Mouse (Mus musculus) thymus, postnatal 4 days (tissue): ENCODE measurements at regions not wholly inside any gene's neighbourhood (a gene's known extent, or its start where the extent isn't known, plus 50 kb on each side); places are given as distances from the start of the nearest gene placed in this dataset.

Experiments used
- DNase-seq: peaks from one replicate; pipeline ENCODE4 v3.0.0; 2021

DNA sequence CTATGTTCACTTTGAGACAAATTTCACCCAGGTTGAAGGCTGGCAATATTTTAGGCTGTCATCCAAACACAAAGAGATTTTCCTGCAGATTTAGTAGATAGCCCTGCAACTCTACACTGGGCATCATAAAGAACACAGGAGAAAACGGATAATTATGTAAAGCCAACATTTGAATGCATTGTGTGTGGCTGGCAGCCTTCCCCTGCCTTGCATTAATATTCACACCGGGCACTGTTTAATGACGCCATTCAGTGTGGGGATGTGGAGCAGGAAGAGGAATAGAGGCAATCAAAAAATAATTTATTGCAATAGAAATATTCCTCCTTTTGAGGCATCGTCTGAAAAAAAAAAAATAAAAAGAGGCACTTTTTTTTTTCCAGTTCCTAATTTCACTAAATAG, 105.7 kb downstream of the Samd5 start:
- no peak for DNase-seq

DNA sequence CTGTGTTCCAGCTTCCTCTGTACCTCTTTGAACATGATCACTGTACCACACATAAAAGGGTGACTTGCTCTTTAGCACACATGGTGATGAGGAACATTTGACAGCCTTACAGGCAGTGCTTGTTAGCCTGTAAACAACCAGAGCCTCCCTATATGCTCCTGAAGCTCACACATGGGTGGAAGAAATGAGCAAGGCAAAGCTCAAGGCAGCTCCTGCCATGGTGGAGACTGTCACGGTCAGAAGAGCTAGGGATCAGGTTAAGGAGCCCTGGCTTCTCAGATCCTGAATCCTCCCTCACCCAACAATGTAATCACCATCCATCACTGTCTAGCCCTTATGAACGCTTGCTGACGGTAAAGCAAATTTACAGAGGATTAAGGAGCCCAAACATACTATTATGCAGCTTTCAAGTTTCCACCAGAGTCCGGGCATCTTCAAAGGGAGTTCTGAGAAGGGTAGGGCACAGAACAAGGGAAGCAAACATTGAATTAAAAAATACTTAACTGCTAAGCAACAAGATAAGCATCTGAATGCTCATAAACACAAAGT, 117.4 kb downstream of the Samd5 start:
- no peak for DNase-seq

DNA sequence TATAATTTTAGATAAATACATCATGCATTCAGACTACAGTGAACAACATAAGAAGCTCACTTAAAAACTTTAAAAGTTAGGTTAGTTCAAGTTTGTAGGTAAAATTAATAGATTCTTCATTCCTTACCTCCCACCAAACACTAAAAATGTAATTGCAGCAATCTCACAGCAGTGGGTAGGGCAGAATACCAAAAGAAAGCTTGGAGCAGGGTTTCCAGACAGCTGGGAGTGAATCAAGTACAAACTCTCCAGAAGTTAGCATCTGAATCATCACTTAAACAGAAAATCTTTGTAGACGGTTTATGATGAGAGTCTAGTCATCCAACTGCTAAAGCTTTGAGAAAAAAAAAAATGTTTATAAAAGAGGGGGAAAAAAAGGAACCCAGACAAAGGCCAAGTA, 117.9 kb downstream of the Samd5 start:
- no peak for DNase-seq

DNA sequence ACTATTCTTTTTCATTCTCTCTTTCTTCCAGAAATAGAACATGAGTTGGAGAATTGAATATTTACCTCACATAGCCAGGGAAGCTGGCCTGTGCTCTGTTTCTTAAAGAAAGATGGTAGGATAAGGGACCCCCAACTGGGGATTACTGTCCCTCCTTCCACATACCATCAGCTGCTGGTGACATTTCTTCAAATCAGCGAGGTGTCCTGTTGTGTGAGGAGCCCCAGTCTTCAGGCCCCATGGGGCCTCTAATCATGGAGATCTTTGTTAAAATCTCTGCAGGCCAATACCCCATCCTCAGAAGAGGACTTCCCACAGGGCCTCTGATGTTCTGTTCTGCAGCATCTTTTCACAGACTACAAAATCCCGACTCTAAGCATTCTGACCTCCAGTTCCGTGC, 121.1 kb downstream of the Samd5 start:
- no peak for DNase-seq

DNA sequence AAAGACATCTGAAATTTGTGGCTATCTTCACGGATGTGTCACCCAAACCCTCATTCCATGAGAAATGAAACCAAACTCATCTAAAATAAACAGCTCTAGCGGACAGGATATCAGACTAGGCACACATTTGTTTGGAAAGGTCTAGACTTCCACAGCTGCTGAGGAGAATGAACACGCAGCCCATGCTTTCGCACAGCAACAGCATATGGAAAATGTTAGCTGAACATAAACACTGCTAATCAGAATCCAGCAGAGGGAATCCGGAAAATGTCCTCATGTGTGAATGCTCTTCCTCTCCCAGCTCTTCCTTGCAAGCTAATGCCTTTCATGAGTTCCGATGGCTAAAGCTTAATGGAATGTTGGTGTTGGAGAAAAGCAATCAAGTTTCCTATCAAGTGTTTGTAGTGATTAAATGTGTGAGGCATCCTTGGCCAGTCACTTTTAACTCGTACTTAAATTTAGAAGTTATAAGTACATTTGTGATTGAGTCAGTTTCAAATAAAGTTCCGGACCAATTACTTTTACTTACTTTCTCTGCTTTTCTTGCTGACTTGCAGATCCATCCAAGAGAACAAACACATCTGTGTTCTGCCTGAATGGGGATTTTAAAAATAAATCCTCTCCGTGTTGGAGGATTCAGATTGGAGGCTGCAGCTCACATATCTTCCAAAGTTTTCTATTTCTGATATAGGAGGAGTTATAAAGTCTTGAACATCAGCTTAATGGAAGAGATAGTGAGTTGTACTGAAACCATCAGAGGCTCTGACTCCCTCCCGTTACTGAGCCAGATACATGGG, 124.9 kb downstream of the Samd5 start:
- DNase-seq, result no peak

DNA sequence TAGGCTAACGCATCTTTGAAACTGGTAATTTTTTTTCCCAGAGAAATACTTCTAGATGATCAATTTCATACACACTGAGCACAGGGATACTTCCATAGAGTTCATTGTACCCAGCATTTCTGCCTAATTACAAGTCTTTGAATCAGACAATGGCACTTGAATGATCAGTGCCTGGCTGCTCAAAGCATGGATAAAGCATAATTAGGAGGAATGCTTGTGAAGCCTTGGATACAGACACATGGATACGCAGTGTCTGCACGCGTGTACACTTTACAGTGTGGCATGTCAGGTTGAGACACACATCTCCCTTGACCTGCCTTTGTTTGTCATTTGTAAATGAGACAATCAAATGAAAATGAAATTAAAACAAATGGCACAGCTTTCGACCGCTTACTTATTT, 129.2 kb downstream of the Samd5 start:
- no peak for DNase-seq

DNA sequence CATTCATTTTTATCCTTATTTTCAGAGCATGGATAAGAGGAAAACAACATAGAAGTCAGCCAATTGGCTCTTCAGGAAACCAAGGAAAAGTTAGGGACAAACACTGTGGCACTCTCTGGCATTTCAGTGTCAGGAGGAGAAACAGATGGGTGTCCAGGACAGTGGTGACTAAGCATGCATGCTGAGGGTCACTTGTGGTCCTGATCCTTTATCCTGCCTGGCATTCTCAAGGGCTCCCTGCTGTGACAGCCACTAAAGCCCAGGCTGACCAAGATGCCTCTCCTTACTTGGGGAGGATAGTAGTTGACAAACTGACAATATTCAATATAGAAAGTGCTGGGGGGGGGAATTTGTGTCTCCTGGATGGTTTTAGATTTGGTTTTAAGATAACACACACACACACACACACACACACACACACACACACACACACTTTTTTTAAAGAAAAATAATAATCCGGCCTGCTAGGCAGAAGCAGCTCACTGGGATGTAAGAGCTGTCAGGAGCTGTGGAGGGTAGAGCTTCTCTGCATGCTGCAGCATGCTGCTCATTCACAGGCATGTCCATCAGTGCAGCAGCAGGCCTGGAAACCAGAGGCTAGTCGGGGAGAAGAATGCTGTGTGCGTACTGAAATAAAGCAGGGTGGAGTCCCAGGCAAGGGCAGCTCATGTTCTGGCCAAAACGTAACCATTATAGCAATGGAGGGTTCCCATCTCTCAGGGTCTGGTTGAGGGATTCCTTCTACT, 130.8 kb downstream of the Samd5 start:
- DNase-seq, result no peak

DNA sequence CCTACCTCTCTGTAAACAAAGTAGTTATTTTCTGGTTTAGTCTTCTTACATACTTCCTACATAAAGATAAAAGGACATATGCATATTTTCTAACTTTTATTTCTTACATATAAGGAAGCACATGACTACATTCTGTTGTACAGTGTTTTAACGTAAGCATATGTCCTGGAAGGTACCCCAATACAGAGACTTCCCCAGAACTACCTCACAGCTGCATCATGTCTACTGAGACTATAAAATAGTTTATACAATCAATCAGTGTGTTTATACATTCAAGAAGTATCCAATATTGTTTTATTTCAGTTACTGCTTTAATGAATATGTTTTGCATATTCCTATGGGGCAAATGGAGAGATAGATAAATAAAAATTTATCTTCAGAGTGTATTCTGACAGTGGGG, 133.4 kb downstream of the Samd5 start:
- no peak for DNase-seq

DNA sequence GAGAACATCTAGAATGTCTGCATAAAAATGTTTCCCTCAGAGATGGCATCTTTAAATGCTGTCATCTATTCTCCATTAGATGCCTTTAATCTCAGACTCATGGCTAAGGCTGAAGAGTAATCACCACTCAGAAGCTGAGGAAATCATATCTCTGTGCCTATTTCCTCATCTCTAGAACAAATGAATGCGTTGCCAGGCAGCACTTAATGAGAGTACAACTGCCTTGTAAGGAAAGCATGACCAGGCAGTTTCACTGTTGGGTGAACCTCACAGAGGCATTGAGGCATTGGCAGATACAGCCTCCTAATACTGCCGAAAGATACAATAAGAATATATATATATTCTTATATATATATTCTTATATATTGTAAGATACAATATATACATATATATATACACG, 137.3 kb downstream of the Samd5 start:
- DNase-seq, result no peak

DNA sequence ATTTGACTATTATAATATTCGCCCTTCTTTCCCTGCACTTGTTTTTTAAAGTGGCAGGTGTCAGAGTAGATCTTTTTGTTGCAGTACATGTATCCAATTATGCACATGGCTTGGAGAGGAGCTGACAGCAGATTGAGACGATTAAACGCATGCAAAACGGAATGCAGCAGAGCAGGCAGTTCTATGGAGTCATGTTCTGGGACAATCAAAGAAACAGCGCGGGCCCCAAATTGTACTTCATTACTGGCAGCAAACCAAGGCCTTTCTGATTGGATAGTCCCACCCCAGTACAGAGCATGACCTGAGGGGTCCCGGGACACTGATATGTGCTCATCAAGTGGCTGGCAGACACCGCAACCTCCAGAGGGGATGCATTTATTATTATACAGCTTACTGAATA, 140.5 kb downstream of the Samd5 start:
- no peak for DNase-seq

DNA sequence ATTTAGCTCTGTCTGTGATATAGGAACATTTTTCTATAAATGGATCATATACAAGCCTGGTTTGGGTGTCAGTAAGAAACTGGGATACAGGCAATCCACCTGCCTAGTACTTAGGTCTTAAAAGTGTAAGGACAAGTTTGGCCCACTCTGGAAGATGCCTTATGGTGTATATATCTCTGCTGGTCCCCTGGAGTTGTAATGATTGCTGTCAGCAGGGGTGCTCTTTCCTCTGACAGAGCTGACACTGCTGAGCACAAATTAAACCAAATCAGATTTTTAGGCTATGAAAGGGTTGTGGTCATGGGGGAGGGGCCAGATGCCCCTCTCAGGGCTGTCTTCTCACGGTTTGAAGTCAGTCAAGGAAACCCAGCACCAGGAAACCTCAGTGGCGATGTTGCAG, 141.7 kb downstream of the Samd5 start:
- no peak for DNase-seq

DNA sequence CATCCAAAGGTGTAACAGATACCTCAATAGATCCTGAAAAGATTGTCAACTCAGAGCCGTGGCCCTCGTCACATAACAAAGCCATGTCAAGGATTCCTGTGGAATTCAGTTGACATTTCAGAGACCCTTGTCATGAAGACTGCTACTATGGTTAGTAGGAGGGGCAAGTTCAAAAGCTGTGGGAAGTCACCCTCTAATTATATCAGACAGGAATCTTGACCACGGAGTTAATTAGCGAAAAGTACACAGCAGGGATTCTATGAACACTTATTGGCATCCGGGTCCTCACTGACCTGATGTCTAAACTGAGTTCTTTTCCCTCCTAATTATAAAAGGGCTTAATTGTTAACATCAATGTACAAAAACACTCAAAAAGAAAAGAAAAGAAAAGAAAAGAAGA, 143.1 kb downstream of the Samd5 start:
- DNase-seq, result no peak

DNA sequence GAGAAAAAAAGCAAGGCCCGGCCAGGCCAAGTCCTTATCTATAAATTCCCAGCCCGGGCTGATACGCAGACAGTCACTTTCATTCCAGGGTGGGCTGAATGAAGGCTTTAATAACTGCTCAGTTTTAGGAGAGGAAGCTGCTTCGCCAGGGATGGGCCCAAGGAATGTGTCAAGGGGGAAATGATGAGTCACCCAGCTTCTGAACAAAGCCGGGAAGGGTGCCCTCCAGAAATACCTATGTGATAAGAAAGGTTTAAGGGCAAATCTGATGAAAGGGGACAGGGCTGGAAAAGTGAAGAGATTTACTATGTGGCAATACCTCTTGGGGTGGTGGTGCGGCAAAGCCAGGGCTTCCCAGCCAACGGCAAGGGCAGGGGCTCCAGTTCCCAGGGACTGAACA, 145.6 kb downstream of the Samd5 start:
- DNase-seq, result no peak

DNA sequence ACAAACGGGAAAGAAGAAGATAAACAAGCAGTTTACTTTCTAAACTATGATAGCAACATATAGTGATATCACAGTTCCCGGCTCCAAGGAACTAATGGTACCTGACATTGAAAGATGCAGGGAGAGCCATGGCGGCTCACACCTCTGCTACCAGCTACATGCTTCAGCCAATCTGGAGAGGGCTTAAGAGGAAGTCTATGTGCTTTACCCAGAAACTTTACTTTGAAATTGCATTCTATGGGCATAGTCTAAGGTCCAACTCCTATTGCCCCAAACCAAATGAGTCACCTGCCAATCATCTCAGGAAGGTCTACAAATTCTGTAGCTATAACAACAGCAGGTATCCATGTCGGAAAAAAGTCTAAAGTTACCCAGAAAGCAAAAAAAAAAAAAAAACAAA, 146.9 kb downstream of the Samd5 start:
- no peak for DNase-seq

DNA sequence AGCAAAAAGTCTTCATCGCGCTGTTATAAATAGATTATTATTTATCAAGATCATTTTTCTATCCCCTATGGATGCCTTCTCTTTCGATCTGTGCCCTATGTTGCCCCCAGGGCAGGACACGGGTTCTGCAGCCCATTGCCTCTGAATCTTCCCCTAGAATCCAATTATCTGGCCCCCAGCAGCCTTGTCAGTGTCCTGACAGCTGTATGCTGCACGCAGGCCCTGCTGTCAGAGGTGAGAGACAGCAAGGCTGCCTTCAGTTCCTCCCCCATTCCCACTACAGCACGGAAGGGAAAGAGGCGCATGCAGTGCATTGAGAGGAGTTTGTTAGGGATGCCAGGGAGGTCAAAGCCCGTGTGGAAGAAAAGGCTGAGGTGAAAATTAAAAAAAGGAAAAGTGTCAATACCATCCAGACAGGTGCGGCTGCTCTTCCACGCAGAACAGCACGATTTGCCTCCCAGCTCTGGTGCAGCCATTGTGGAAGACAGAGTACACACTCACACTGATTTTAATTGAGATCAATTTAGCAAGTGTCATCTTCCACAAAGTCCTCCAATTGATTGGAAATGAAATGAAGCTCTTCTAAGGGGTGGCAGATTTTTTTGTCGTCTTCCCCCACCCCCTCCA, 165.1 kb downstream of the Samd5 start:
- no peak for DNase-seq

DNA sequence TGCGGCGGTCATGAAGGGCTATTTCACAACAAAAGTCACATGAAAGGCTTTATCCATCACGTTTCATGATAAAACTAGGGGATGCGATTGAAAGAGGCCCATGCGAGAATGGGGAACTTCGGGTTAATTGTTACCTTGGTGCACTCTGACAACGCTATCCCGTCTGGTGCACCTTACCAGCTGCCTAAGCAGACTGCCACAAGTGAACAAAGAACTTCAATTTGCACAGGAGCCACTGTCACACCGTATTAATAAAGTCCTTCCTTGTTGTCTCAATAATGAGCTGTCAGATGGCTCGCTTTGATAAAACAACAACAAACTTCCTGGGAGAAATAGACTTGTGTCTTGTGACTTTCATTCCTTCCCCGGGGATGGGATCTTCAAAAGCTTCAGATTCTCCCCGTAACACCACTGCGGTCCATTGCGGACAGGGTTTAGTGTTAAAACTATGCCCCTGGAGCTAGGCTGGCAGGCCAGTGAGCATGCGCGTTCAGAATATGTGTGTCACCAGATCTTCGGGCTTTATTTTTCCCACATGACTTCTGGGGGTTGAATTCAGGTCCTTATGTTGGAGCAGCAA, 165.8 kb downstream of the Samd5 start:
- no peak for DNase-seq

DNA sequence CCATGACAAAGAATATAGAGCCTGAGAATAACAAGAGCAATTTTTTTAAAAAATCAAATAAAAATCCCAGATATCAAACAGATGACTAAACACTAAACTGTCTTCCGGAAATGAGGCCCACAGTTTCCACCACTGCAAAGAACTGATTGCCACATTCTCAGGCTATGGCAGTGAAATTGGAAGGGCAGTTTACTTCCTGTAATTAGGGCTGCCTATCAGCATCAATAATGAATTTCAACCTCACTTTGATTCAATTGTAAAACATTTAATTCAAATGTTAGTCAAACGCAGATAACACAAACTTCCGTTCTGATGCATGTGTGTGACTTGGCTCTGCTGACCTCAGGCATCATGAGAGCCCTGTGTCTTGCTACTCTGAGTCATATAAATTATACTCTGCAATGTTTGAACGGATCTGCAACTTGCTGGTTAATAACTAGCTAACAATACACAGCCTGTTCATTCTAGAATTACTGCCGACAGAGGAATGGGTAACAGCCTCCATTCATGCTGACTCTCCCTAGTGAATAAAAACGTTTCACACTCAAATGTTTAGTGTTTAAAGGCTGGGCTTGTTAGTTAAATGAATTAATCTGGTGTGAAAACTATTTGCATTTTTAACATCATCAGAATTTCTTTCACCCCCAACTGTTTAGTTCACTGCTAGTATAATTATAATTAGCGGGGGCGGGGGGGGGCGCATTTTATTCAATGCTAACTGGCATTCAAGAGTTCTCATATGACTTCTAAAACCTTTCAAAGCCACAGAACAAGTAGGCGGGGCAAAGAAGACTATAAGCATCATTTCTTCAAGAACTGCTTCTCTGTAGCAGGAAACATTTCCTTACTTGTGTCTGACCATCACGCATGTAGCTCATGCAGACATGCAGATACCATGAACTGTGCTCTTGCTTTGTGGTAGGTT, 171.2 kb downstream of the Samd5 start:
- no peak for DNase-seq

DNA sequence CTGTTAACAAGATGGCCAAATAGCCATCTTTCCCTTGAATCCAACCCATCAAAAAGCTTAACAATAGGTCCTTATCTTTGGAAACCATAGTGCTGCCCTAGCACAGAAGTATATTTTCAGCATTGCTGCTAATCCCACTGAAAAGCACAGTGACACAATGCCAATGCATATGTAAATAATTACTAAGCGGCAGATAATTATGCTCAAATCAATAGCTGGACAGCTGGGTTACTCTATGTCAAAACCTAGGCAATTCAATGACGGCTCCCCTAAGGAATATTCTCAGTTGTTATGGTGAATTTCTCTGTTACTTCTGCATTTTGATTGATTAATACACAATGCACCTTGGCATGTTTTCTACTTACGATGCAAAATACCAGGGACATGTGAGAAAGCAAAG, 176.5 kb downstream of the Samd5 start:
- no peak for DNase-seq

DNA sequence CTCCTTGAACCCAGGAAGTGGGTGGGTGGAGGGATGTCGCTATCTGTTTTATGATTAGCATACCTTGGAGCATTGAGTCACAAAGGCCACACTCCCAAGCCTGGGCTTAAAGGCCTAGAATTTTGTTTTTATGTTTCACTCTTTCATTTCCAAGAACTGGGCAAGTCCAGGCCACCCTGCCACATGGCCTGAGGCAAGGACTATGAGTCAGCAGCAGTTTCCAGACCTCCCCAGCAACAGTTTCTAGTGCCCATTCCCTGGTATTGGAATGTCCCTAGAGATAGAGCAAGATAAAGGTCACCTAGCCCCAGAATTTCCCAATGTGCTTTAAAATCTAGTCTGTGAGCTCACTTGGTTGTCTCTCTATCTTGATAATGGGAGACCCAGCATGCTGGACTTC, 178.0 kb downstream of the Samd5 start:
- no peak for DNase-seq

DNA sequence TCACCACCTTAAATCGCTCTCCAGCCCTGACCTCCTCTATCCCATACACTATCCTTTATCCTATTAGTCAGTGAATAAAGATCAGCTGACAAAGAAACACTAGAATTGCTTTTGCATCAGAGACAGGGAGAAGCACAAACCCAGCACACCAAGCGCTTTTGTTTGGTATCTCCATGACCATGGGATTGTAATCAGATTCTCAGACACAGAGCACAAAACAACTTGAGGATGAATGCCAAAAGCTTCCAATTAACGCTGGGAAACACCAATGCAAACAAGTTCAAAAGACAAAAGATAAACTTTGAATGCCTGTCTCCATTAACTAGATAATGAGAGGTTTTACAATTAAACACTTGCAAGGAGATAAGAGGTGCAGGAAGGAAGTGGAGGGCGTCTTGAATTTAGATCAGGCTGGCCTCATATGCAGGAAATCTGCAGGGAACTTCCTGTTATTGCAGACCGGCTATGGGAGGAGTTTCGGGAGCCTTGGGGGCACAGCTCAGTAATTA, 179.8 kb downstream of the Samd5 start:
- DNase-seq, result no peak

DNA sequence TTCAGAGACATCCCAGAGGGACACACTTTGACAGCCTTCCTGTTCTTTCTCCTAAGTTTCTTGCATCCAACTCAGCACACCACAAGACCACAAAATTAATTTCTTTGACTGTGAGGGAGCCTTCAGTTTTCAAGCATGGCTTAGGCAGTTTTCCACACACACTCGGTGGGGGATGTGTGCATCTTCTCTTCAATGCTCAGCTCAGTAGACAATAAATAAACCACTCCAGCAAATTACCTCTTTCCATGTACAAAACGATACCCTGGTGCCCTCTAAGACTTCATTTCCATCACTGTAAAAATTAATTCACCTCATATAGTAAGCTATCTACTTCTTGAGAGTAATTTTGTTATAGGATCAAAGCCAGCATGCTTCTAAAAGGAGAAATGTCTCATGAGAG, 184.6 kb downstream of the Samd5 start:
- no peak for DNase-seq

DNA sequence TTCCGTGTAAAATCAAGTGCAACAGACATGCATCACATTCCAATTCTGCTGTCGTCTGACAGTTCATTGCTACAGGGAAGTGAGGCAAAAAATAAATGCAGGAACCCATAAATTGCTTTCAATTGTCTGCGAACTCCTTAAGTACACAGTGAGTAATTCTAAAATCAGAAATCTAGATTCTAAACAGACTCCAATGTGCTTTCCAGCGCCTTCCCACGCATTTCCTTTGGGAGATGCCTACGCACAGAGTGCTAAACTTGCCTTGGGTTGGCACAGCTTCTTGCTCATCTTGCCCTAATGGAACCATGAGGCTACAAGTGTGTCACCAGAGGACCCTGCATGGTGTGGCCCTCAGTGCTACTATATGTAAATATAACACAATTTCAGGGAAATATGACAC, 212.6 kb downstream of the Samd5 start:
- DNase-seq, result no peak
